Mouse (Mus musculus) heart, adult 2 months (tissue): ENCODE data around the gene Dcst2.

ENCODE experiments used
- CTCF ChIP-seq: fragments of 200-600 bp; IDR thresholded peaks from 2 replicates; pipeline ENCODE4 v1.8.1; 2022; ENCODE audit warnings: antibody characterized with exemption, mild to moderate bottlenecking, moderate library complexity
- EP300 ChIP-seq: fragments of 200-500 bp; IDR thresholded peaks from 2 replicates; pipeline ENCODE4 v1.6.1; 2011; ENCODE audit warnings: low read depth, low read length, control low read depth; ENCODE audit not compliant: insufficient read depth
- POLR2A ChIP-seq: fragments of 200-500 bp; IDR thresholded peaks from 2 replicates; pipeline ENCODE4 v1.6.1; 2011; ENCODE audit warnings: mild to moderate bottlenecking, low read depth, low read length, control low read depth; ENCODE audit not compliant: insufficient read depth

- TF ChIP-seq CTCF (no peak), POLR2A (no peak), EP300 (no peak)
Measured at GRCm38 (mm10) chr3:89343279-89343678, 18.5 kb upstream of the Dcst2 start.
